Mouse (Mus musculus) layer of hippocampus, adult 11-12 months (tissue): ENCODE data around the gene Atg5.
"Not testable (repeated sequence)": the region's sequence is repeated elsewhere in the genome, so short reads cannot be mapped to it uniquely, and the experiment has no call there.

Experiments
- DNase-seq: peaks from one replicate; pipeline ENCODE4 v3.0.0; 2022; ENCODE audit warnings: low spot score

Gene Atg5

DNA sequence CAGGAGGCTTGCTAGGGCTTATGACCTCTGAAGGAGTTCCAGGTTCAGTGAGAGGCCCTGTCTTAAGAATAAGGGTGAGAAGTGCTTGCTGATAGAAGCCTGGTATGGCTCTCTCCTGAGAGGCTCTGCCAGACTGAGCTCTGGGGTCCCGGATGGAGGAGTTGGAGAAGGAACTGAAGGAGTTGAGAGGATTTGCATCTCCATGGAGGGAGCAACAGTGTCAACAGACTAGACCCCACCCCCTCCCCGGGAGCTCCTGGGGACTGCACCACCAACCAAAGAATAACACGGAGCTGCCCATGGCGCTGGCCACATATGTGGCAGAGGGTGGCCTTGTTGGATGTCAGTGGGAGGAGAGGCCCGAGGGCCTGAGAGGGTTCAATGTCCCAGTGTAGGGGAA lies 47.1 kb downstream of the Atg5 start:
- DNase-seq: no peak

DNA sequence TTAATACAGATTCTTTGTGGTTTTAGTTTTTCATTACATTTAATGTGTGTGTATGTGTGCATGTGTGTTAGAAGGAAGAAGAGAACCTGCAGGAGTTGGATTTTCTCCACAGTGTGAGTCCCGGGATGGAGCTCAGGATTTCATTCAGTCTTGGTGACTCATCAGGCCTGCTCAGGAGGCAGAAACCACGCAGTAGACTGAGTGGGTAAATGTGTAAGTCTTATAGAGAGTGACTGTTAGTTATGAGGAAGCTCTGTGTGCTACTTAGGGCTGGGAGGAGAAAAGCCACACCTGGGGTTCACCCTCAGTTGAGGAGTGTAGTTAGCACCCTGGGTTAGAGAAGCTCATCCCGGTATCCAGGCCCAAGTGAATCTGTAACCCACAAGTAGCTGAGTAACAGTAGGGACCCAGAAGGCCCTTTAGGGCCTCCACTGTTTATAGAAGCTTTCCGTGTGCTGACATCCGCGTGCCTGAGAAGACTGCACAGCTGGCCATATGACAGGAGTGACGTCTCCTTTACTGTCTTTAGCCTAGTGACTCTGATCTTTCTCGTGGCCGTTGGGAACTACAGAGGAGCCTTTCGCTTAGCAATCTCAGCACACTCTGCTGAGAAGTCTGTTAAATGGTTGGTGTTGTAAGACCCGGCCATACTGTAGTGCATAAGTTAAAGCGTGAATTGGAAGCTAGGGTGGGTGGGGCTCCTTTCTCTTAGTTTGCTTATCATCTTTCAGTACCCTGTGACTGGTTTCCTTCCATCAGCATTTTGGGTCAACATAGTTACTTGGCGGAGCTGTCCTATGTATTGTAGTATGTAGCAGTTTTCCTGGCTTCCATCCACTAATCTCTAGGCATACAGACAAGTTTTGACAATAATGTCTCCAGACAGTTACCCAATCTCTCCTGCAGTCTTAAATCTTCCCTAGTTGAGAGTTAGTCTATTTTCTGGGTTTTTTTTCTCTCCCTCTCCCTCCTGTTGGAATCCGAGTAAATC lies 48.4 kb downstream of the Atg5 start:
- DNase-seq: no peak

DNA sequence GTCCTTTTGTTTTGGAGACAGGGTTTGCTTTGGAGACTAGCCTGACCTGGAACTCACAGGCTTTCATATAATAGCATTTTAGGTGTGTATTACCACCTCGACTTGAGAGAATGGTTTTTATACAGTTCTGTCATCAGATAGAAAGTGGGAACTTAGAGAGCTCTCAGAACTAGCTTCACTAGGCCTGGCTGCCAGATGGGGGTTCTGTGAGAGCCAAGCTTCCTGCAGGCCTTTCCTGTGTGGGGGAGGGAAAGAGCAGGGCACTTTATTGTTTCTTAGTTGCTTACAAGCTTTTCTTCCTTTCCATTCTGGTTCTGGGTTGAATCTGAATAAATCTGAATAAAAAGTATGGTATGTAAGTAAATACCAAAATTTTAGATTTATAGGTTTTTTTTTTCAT lies 54.0 kb downstream of the Atg5 start:
- DNase-seq: no peak

DNA sequence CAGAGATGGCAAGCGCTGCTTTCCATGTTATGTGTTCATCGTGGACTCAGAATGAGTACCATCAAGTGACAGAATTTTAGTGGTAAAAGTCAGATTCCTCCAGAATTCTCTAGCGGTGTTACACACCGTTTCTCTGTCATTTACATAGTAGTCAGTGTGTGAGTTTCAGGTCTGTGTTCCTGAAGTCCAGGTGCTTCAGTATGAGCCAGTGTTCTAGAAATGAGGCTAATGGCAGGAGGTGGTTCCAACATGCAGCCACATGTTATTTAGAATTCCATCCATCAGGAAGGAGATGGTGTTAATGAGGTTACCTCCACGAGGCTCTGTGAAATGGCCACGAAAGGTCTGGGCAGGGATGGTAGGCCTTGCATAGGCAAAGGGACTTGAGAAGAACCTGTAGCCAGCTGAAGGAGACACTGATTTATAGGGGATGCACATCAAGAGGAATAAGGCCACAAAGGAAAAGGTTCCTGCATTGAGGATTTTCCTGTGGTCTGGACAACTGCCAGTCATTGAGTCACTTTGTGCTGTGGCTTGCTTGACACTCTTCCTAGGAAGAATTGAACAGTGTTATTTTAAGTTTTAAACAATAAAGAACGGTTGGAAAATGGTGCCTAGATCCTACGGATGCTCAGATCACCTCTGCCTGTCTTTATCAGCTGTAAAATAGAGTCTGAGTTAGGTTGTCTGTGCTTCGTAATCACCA lies 55.1 kb downstream of the Atg5 start:
- DNase-seq: no peak

DNA sequence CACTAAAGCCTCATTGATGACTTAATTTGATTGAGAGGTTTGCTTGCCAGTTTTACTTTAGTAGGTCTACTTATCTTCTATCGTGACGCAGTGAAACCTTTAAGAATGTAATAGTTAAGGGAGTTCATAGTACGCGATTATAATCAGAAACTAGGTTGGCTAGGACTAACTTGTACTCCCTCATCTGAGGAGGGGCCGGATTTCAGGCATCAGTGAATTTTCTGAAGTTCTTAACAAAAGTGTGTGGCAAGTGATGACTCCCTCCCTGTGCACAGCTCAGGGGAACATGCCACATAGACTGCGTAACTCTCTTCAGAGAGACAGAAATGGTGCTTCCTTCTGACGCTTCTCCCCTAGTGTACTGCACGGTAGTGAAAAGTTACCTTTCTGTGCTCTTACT lies 55.7 kb downstream of the Atg5 start:
- DNase-seq: no peak

DNA sequence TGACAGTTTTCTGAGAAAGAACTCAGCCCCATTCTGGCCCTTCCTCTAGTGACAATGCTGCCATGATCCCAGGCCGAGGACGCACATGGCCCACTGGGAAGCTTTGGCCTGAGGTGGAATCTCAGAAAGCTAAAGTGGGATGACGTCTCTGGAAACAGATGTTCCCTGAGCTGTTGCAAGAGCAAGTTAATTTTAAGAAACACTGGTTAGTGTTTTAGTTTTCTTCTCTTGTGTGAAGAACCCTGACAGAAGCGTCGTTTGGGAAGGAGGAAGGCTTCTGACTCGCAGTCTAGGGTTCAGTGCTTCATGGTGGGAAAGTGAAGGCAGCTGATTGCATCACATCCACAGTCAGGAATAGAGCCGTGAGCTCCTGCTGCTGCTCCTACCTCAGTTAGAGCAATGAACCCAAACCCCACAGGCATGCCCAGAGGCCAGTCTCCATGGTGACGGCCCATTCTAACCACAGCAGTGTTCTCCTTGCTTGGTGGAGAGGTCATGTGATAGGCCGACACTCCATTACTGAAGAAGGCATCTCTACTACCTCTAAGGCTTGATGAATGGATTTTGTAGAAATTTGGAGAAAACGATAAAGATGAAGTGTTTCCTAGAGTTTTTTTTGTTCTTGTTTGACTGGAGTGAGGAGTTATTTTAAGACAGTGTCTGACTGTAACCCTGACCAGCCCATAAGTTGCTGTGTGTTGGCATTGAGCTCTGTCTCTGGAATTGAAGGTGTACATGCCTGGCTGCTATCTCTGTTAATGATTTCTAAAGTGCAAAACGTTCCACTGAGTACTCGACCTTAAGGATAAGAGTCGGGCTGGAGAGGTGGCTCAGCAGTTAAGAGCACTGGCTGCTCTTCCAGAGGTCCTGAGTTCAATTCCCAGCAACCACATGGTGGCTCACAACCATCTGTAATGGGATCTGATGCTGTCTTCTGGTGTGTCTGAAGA lies 57.7 kb downstream of the Atg5 start:
- DNase-seq: no peak

DNA sequence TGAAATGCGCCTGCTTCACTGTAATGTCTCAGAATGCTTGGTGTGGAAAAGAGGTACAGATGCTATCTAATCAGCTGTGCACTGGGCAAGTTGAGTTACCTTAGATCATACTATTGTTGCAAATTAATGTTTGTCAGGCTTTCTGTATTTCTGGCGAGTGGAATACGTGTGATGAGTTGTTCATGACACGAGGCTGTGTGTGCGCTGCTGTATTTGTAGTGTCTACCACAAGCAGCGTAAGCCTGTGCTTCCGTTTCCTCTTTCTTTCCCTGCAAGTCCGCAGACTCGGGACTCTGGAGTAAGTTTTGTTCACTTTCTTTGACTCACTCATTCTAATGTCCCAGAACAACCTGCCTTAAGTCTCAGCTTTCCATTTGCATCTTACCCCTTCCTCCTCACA lies 58.9 kb downstream of the Atg5 start:
- DNase-seq: no peak

DNA sequence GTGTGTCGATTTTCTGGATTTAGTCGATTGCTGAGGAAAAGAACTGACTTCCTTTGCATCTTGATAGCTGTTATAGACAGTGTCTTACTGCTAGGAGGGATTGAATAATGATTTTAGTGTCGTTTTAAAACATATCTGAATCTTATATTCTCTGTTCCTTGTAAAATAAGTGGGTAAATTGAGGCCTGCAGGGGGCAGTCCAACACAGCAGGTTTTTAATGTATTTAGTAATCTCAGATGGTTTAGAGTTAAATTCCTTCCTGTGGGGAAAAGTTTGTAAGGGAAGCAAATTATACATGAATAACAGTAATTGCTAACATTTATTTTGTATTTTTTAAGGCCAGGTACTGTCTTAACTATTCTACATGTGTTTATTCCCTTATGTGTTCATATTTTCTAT lies 60.2 kb downstream of the Atg5 start:
- peak; percentile 78 for DNase-seq

DNA sequence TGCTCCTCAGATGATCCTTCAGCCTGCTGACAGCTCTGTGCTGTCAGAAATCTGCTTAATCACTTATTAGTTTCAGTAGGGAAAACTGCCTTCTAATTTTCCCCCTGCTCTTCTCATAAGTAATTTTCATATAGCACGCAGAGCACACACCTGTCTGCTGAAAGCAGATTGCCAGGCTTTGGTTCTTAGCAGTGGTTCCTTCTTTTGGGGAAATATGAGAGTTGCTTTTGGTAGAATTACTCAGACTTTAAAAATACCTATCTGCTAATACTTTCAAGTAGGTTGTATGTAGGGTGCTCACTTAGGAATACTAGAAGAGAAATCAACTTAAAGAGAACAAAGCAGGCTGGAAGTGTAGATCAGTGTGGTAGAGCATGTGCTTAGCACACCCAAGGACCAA lies 62.6 kb downstream of the Atg5 start:
- no peak for DNase-seq

DNA sequence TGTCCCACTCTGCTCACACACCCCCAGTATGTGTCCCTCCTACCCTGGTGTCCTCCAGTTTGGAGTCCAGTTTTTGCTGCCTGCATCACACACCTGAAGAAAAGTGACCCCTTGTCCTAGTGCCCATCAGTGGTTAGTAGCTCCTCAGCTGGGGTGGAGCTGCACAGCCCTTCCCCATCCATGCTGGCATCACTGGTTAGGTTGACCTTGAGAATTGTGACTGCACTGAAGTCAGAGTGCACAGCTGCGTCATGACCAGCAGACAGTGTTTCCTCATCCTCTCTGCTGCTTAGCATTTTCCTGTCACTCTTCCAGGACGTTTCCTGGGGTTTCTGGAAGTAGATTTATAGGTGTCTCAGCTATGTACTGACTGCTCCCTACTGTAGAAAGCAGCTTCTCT lies 63.3 kb downstream of the Atg5 start:
- no peak for DNase-seq

DNA sequence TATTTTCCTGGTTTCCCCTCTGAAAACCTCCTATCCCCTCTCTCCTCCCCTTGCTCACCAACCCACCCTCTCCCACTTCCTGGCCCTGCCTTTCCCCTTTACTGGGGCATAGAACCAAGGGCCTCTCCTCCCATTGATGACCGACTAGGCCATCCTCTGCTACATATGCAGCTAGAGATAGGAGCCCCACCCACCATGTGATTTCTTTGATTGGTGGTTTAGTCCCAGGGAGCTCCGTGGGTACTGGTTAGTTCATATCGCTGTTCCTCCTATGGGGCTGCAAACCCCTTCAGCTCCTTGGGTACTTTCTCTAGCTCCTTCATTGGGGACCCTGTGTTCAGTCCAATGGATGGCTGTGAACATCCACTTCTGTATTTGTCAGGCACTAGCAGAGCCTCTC lies 64.5 kb downstream of the Atg5 start:
- DNase-seq: not testable (repeated sequence)

DNA sequence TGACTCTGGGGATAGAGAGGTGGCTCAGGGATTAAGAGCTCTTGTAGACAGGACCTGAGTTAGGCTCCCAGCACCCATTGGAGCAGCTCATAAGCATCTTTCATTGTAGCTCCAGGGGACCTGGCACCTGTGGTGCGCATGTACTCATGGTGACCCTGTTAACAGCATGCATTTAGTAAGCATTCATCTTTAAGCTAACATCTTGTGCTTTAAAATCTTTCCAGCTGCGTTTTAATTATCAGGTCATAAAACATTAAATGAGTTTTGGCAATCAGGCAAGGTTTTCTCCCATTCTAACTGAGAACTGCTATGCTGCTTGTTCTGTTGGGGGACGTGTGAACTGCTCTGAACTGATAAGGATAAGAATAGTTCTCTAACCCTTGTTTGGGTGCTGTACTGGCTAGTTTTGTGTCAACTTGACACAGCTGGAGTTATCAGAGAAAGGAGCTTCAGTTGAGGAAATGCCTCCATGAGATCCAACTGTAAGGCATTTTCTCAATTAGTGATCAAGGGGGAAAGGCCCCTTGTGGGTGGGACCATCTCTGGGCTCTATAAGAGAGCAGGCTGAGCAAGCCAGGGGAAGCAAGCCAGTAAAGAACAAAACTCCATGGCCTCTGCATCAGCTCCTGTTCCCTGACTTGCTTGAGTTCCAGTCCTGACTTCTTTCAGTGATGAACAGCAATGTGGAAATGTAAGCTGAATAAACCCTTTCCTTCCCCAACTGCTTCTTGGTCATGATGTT lies 68.7 kb downstream of the Atg5 start:
- not testable (repeated sequence) for DNase-seq

DNA sequence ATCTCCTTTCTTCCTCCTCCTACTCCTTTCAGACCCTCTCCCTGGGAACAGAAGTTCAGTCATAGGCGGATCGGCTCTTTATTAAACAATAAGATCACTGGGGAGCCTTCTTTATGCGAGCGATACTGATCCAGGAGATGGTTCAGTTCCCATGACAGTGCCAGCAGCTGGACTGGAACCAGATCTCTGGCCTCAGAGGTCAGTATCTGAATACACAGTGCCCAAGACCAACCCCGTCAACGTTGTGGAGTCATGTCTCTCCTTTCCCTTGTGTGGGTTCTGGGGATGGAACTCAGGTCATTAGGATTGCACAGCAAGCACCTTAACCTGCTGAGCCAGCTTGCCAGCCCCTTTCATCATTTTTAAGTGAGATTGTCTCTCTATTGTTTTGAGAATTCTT lies 70.4 kb downstream of the Atg5 start:
- no peak for DNase-seq

DNA sequence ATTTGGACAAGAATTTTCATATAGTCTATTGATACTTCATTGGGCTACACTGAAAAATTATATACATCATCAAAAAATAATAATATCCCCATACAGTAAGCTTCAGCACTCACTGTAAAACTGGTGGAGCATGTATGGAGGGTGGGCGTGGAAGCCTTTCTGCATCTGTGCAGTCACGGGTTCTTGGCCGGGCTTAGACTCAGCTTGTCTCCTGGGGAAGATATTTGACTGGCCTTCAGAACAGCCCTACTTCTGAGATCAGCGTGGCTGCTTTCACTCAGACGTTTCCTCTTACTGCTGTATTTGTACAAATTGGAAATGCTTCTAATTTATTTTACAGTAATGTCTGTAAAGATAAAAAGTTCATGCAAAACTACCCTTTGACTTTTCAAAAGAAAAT lies 71.2 kb downstream of the Atg5 start:
- no peak for DNase-seq

DNA sequence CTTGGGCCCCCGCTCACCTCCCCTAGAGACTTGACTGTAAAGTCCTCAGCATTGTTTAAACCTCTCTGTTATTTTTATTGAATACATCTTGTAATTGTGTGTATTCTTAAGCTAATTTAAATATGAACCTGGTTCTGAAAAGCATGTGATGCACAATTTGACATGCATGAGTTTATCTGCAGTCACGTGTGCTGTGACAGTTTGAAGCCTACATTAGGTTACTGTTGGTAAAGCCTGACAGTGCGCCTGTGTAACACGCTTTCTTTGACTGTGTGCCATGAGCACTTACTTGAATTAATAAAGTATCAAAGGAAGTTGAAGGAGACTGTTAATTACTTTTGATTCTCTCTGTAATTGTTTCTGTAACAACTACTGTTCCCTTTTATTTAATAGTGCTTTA lies 72.8 kb downstream of the Atg5 start:
- DNase-seq: no peak

DNA sequence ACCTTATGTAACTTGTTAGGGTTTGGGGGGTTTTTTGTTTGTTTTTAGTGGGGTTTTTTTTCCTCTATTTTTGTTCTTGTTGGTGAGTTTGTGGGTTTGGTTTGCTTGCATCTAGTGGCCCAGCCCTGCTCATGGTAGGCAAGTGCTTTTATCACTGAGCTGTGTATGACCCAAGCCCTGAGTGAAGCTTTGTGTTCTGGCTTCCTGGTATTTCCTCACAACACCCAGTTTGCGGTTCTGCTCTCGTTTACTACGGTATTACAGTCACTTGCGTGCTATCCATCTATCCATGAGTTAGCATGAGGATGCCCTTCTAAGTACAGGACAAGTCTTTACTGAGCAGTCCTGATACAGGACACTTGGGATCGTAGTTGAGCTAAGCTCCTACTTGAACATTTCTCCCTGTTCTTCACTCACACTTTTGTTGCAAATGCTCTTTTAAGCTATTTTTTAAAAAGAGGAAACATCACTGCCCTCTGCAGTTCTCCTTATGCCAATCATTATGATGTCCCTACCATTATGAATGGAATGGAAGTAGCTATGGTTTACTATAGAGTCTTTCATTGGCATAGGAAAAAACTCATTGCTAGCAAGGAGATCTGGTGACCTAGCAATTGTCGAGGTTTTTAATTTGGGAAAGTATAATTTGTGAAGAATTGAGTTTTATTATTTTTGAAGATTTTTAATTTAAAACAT lies 73.8 kb downstream of the Atg5 start:
- DNase-seq: no peak

DNA sequence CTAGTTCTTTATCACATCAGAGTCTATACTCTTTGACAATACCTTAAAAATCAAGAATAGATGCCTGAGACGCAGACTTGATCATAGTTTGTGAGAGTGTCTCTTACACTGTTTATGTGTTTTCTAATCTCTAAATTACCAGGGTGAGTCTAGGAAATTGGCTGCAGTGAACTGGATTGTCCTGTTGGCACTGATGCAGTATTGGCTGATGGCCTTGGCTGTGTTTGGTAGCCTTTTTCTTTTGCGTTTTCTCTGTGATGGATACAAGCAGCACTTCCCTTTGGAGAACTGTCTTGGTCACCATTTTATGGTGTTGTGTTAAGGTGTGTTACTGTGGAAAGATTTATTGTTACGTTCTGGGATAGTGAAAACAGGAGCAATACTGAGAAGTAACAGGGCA lies 75.2 kb downstream of the Atg5 start:
- no peak for DNase-seq

DNA sequence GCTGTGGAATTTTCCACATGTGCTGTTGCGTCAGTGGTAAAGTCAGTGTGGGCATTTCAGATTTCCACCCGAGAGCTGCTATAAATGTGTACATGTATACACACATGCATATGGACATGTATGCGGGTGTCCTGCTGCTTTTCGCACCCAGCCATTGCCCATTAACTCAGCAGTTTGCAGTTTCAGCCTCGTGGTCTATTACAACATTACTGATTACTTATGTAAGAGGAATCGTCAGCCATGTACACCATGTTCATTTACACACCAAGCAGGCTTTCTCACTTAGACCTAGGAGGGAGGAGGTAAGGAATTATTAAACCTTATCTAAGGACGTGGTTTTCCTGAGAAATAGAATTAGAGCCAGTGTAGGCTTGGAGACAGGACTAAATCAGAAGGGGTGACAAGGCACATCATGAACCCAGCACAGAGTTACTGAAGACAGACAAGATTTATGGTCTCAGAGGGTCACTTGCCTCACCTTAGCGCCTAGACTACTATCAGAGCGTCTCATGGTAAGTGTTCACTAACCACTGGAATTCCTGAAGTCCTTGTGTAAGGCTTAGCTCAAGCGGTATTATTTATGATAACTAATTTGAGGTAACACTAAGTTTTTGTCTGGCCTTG lies 79.5 kb downstream of the Atg5 start:
- DNase-seq: no peak

DNA sequence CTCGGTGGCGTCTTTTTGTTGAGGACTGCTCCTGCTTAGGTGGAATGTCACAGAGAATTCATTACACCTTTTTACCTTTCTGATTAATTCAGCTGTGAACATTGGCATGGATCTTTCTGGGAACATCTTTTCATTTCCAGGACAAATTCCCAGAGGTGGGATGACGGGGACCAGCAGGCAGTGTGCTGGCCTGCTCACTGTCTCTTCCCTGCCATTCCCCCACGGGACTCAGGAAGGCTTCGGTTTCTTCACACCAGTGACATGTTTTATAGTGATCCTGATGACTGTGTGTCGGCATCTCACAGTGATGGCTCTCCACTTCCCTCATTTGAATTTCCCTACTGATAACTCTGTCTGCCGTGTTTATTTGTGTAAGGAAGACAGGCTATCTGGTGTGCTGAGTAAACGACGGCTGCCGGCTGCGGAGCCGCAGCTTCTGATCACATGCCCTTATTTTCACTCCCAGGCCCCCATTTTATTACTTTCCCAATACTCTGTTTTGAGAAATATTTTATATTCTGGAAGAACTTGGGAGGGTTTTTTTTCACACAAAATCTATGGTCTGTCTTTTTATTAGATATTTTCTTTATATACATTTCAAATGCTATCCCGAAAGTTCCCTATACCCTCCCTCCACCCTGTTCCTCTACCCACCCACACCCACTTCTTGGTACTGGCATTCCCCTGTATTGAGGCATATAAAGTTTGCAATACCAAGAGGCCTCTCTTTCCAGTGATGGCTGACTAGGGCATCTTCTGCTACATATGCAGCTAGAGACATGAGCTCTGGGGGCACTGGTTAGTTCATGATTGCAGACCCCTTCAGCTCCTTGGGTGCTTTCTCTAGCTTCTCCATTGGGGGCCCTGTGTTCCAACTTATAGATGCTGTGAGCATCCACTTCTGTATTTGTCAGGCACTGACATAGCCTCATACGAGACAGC lies 80.6 kb downstream of the Atg5 start:
- DNase-seq: no peak
